Mouse (Mus musculus) NIH3T3 (cell line): ENCODE results near the gene Kif14.

ENCODE experiments used
- DNase-seq: peaks from one replicate; pipeline ENCODE4 v3.0.0-alpha.2; 2012; ENCODE audit warnings: low read depth

Gene Kif14

GRCm38 (mm10) chr1:136466143-136466811 is at the start of gene Kif14:
Gene Kif14, plus strand, starts transcription at chr1:136466343.
- DNase-seq, result peak; percentile 98

DNA sequence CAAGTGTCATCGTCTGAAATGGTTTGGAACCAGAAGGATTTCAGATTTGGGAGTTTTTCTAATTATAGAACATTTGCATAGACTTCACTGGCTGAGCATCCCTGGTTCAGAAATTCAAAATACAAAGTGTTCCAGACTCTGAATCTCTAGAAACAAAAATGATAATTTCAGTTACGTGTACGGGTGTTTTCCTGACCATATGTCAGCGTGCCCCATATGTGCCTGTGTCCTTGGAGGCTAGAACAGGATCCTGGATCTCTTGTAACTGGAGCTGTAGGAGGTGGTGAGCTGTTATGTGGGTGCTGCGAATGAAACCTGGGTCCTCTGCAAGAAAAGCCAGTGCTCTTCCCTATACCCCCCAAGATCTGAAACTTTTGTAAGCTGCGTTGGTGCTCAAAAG is 47.8 kb upstream of the Kif14 start:
- DNase-seq, result no peak

- no peak for DNase-seq
These were observed 38.8 kb upstream of the Kif14 start for GRCm38 (mm10) chr1:136427166-136427969.

GRCm38 (mm10) chr1:136428981-136429380 is 37.2 kb upstream of the Kif14 start:
- no peak for DNase-seq

DNA sequence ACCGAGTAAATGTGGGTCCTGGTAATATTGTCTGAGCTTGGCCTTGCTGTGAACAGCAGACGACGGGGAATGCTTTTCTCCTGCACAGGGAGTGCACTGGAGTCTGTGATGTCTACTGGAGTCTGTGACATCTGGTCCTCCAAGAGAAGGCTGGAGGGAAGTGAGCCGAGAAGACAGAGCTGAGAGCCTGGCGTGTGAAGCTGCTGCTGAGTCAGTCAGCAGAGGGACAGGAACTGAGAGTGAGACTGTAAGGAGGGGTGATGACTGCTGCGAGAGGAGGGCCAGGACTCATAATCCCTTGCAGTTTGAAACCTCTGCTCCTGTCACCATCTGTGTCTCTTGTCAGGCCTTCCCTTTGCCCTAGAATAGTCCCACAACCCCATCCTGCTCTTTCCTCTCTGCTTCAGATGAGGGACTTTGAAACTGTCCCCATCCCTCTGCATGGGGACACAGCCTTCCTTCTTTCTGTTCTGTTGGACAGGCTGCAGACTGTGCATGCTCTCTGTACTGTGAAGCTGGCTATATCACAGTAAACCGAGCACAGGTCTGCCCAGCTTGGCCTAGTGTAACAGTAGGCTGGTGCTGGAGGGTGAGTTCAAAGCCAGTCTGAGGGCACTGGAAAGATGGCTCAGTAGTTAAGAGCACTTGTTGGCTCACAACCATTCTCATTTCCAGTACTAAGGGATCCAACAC is 35.9 kb upstream of the Kif14 start:
- no peak for DNase-seq

- no peak for DNase-seq
These were observed 25.4 kb upstream of the Kif14 start for GRCm38 (mm10) chr1:136440741-136441140.

DNA sequence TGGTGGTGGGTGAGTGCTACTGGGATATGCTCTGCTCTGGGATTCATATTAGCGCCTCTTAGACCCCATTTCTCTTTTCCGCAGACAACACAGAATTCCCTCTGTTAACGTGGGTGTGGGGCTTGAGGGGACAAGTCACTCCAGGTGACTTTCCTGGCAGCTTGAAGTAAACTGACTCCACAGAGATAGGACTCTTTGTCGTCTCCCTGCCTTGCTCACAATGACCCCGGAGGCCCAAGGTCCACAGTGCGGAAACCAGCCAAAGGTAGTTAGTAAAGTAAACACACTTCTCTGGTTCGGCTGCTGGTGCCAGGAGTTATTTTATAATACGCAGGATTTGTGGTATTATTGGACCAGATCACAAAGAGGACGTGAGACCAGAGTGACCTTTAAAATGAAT is 23.3 kb upstream of the Kif14 start:
- no peak for DNase-seq

GRCm38 (mm10) chr1:136444555-136445255 is 21.4 kb upstream of the Kif14 start:
- DNase-seq, result no peak

DNA sequence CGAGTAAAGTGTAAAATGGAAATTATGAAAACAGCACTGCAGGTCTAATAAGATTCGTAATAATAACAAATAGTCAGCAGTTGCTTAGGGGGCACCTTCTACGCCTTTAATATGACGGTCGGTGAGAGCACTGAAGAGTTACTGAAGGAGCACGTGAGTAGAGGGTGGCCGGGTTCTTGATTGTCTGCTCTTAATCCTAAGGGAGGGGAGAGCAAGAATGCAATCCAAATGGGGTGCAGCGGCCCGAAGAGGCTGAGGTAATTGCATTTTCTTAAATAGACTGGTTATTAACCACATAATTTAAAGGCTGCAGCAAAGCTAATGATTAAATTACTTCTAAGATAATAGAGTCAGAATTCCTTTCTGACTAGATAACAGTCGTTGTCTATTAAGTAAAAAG is 19.2 kb upstream of the Kif14 start:
- no peak for DNase-seq

DNA sequence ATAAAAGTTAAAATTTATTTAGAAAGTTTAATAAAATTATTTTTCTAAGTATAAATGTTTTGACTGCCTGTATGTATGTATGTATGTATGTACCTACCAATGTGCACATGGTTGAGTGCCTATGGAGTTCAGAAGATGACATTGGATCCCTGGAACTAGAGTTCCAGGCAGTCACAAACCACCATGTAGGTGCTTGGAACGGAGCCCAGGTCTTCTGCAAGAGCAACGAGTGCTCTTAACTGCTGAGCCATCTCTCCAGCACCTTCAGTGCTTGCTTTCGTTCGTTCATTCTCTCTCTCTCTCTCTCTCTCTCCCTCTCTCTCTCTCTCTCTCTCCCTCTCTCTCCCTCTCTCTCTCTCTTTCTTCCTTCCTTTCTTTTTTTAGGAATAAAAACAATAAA is 18.8 kb upstream of the Kif14 start:
- no peak for DNase-seq

- no peak for DNase-seq
These were observed 16.6 kb upstream of the Kif14 start for GRCm38 (mm10) chr1:136449541-136449940.

- no peak for DNase-seq
These were observed 15.9 kb upstream of the Kif14 start for GRCm38 (mm10) chr1:136450206-136450605.

- DNase-seq, result no peak
These were observed 13.7 kb upstream of the Kif14 start for GRCm38 (mm10) chr1:136452421-136452820.

DNA sequence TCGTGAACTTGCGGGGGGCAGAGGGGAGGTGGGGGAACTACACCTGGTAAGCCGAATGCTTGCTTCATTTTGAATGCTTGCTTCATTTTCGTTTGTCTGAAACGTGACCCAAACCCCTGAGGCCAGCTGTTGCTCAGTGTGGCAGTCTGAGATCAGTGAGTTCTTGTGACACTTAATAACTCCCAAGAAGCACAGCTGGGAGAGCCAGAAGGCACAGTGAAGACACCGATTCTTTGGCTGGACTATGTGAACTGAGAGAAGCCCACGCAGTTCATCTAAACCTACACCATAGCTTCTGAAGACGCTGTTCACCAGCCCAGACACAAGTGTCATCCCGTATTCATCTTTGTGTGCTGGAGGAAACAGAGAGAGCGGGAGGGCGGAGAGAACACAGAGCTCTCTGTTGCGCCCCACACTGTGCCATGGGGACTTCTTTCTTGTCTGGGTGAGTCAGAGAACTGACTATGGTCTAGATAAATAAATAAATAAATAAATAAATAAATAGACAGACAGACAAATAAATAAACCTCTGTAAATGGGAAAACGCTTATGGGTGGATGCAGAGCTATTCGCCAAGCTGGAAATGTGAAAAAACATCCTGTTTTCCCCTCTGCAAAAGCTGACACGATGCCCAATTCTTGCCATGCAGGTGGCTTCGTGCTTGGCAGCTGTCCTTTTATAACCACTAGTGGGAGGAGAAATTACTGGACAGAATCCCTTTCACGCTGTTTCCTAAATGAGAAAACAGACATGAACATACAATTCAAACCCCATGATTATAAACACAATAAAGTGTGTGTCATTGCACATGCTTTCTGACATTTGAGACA is 10.2 kb upstream of the Kif14 start:
- DNase-seq, result no peak

DNA sequence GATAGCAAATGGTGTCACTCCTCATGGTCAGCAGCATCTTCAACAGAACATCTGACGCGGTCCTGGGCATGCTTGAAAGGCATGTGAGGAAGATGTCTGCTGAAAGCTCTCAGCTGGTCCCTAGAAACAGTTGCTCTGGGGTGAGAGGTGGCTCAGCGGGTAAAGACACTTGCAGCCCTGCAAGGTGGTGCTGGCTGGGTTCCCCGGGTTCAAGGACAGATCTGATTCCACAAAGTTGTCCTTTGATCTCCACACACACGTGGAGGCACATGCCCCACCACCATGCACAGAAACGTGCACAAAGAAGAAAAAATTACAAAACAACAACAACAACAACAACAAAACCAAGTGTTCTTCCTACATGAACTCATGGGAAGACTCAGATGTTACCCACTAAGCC is 9.4 kb upstream of the Kif14 start:
- DNase-seq, result no peak

DNA sequence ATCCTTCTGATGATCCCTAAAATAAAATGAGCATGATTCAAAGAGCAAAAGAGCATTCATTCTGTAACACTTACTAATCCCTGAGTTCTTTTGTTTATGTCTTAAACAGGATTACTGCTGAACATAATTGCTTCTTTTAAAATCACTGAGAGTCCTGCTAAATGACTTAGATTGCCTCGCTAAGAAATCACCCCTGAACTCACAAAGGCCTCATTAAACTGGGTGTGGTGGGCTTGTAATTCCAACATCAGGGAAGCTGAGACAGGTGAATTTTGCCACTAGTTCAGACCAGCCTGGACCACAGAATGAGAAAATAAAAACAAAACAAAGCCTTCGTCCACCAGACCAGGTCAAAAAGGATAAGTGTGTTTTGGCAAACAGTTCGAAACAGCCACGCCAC is 8.7 kb upstream of the Kif14 start:
- DNase-seq, result no peak

DNA sequence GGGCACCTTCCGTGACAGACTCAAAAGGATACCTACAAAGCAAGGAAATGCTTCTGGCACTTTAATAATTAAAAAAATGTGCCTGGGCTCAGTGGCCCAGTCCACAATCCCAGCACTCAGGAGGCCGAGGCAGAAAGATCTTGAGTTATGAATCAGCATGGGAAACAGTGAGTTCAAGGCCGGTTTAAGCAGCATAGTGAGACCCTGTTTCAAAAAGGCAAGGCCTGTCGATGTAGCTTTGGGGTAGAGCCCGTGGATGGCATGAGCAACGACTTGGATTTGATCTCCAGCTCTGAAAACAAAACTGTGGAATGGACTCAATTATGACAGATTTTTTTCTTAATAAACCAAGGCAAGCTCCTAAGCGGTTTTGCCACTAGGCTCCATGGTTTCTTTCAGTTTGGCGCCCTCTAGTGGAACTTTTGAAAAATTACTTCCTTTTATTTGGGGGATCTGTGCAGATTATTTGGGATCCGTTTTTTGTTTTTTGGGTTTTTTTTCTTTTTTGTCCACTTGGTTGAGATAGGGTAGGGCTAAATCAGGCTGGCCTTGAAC is 7.4 kb upstream of the Kif14 start:
- peak; percentile 89 for DNase-seq

GRCm38 (mm10) chr1:136462443-136462842 is 3.7 kb upstream of the Kif14 start:
- no peak for DNase-seq

- DNase-seq, result peak; percentile 45
These were observed 975 bp upstream of the Kif14 start for GRCm38 (mm10) chr1:136465168-136465567.

- DNase-seq, result peak; percentile 78
These were observed 3.3 kb downstream of the Kif14 start for GRCm38 (mm10) chr1:136469408-136469807.

DNA sequence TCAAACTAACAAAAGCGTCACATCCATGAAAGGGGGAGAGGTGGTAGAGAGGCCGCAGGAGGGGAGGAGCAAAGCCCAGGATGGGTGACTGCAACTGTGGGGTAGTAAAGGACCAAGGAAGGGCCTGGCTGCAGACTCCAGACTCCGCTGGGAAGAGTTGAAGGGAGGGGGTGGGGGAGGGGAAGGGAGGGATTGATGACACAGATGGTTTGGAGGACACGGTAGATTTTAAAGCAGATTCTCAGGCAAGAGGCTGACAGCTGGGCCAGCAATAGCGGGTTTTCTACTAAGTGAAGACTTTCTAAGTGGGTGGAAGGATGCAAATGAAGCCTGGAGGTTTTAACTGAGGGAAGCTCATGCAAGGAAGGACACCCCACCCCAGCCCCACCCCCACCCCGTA is 4.3 kb downstream of the Kif14 start:
- DNase-seq, result no peak
